In the genomic region with DNA sequence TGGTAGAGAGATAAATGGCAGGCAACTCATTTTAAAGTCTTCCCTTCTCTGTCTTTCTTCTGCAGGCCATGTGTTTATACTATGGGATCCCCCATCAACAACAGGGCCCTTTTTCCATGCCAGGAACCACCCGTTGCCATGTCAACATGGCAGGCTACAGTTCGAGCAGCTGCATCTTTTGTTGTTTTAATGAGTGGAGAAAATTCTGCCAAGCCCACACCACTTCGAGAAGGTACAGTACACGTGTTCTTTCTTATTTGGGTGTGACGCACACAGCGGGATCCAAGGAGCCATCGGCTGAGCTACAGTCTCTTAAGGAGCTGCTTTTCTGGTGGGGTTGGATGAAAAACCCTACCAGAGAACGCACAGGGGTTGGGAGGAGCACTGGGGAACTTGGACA, we compare ENCODE assay signal across 10 mouse cellular contexts.
DNase-seq lines count a peak whose midpoint lies in the region; ATAC-seq and TF ChIP-seq lines count a peak whose summit lies in the region.
"Had no signal": no experiment of that assay in that cellular context is flagged by ENCODE, and none has a peak within 500 bp of the region (broad histone marks: within the 10 kb centered on the region; RNA-seq: fewer than 3 reads in every experiment).

No protein-coding gene starts in this region.

- H3K27ac ChIP-seq in hindbrain, embryonic 12.5 days, result no peak overlapping the region
- H3K27ac ChIP-seq in hindbrain, embryonic 10.5 days, result no peak overlapping the region
- H3K27ac ChIP-seq in ES-E14 (ENCODE audit: insufficient read depth, low read depth, low read length, poor library complexity, severe bottlenecking), result no peak overlapping the region
- no peak overlapping the region for H3K27ac ChIP-seq in liver, postnatal 0 days (ENCODE audit: low read depth)
- H3K27ac ChIP-seq: left cerebral cortex, adult 2 months had no signal

- TF ChIP-seq CTCF in liver, postnatal 0 days (IDR thresholded peaks at IDR 0.05; ENCODE audit: low read depth), result no peak

- no peak overlapping the region for H3K4me2 ChIP-seq in hindbrain, embryonic 12.5 days (replicated peaks)
- no peak overlapping the region for H3K4me2 ChIP-seq in liver, postnatal 0 days (ENCODE audit: low read depth, low read length)

- no peaks in the 10 kb centered on the region for H3K9me3 ChIP-seq in hindbrain, embryonic 12.5 days (replicated peaks)
- H3K9me3 ChIP-seq in hindbrain, embryonic 10.5 days, result no peaks in the 10 kb centered on the region
- H3K9me3 ChIP-seq in ES-E14 (ENCODE audit: control insufficient read depth, insufficient read depth, low read depth, low read length), result no peaks in the 10 kb centered on the region
- H3K9me3 ChIP-seq in liver, postnatal 0 days (ENCODE audit: low read length), result no peaks in the 10 kb centered on the region
- H3K9me3 ChIP-seq: G1E had no signal

- peaks cover 10% of the 10 kb centered on the region; the same call in 1 of the 2 replicates for H3K4me1 ChIP-seq in hindbrain, embryonic 12.5 days
- H3K4me1 ChIP-seq in hindbrain, embryonic 10.5 days (replicated peaks), result 0 out of 2 replicates have a peak, but pooled peaks cover 3% of the 10 kb centered on the region
- H3K4me1 ChIP-seq in ES-E14 (ENCODE audit: control insufficient read depth in 2 of 2, insufficient read depth in 2 of 2, low read length in 2 of 2, poor library complexity in 1 of 2), result peaks cover 0 to 7% of the 10 kb centered on the region in 2 experiments; a peak in 2 of 4 replicates
- no peaks in the 10 kb centered on the region for H3K4me1 ChIP-seq in liver, postnatal 0 days (ENCODE audit: insufficient read depth)

- no peak overlapping the region for H3K9ac ChIP-seq in hindbrain, embryonic 12.5 days
- H3K9ac ChIP-seq in ES-E14 (ENCODE audit: insufficient read depth, low read depth, low read length, poor library complexity, severe bottlenecking), result no peak overlapping the region
- H3K9ac ChIP-seq in liver, postnatal 0 days (replicated peaks), result no peak overlapping the region

- no peak overlapping the region for H3K4me3 ChIP-seq in hindbrain, embryonic 12.5 days
- no peak overlapping the region for H3K4me3 ChIP-seq in hindbrain, embryonic 10.5 days
- H3K4me3 ChIP-seq in ES-E14 (ENCODE audit: insufficient read depth in 1 of 2, low read depth in 1 of 2, low read length in 2 of 2, poor library complexity in 1 of 2, severe bottlenecking in 1 of 2), result no peak overlapping the region
- H3K4me3 ChIP-seq in liver, postnatal 0 days (ENCODE audit: low read depth, low read length), result no peak overlapping the region
- H3K4me3 ChIP-seq: left cerebral cortex, adult 2 months had no signal

- TF ChIP-seq EP300 in liver, postnatal 0 days (IDR thresholded peaks at IDR 0.05; ENCODE audit: low read depth), result no peak

- H3K36me3 ChIP-seq in hindbrain, embryonic 12.5 days, result no peaks in the 10 kb centered on the region
- no peaks in the 10 kb centered on the region for H3K36me3 ChIP-seq in hindbrain, embryonic 10.5 days
- no peaks in the 10 kb centered on the region for H3K36me3 ChIP-seq in ES-E14 (ENCODE audit: control insufficient read depth, insufficient read depth, low read length, poor library complexity, severe bottlenecking)
- no peaks in the 10 kb centered on the region for H3K36me3 ChIP-seq in liver, postnatal 0 days (replicated peaks; ENCODE audit: insufficient read depth, low read length)

- ATAC-seq in hindbrain, embryonic 12.5 days (ENCODE audit: low FRiP score), result peak; percentile 56; the same call in 1 of the 2 replicates
- no peak for ATAC-seq in liver, postnatal 0 days

- in situ Hi-C loops in ES-E14 (cut with MboI; ENCODE audit: low sequenced_read_pairs in 2 of 2, unreplicated experiment in 2 of 2), result loop anchor here in 1 of 2 experiments (25.0 kb wide), 1 partner anchor 304 kb away; no protein-coding TSS in a partner anchor

- DNase-seq in hindbrain, embryonic 10.5 days (ENCODE audit: low spot score), result no peak
- DNase-seq in ES-E14 (ENCODE audit: low read depth, low spot score), result peak; percentile 24
- peak; percentile 85 for DNase-seq in ZHBTc4 (ENCODE audit: low read depth, low spot score)
- peak; percentile 64 for DNase-seq in layer of hippocampus, adult 9-11 months
- no peak for DNase-seq in liver, postnatal 0 days
- no peak for DNase-seq in adrenal gland, adult 2 months
- DNase-seq: adrenal gland, postnatal 25 days had no signal

- 60% methylated on average over 8 of the region's 8 CpGs for WGBS in hindbrain, embryonic 12.5 days
- WGBS in hindbrain, embryonic 10.5 days, result 75% methylated on average over 8 of the region's 8 CpGs
- WGBS in liver, postnatal 0 days (ENCODE audit: insufficient replicate concordance), result 87% methylated on average over 8 of the region's 8 CpGs

- H3K27me3 ChIP-seq in hindbrain, embryonic 12.5 days, result no peaks in the 10 kb centered on the region
- H3K27me3 ChIP-seq in hindbrain, embryonic 10.5 days (ENCODE audit: insufficient read depth, poor library complexity, severe bottlenecking), result no peaks in the 10 kb centered on the region
- H3K27me3 ChIP-seq in liver, postnatal 0 days (ENCODE audit: insufficient read depth, low read length), result no peaks in the 10 kb centered on the region

TF ChIP-seq in ES-E14, 5 proteins besides CTCF, POLR2A, EP300 and RAD21:
- TF ChIP-seq ZC3H11A (IDR thresholded peaks at IDR 0.05; ENCODE audit: borderline replicate concordance, low read depth, low read length) (no peak), CHD2 (IDR thresholded peaks at IDR 0.05; ENCODE audit: low read depth, low read length) (no peak), HCFC1 (IDR thresholded peaks at IDR 0.05; ENCODE audit: borderline replicate concordance, insufficient read depth, low read length) (no peak), ZNF384 (IDR thresholded peaks at IDR 0.05; ENCODE audit: low read depth, low read length) (no peak), MAFK (IDR thresholded peaks at IDR 0.05; ENCODE audit: insufficient read depth, low read depth, low read length) (no peak)
TF ChIP-seq in ES-E14: peak in this region for 0.

Comparison
In these comparisons a context has a peak if more than half of its experiments do, and no peak if none do; other contexts are left out.
1. DNase-seq: peak in ES-E14 (single experiment), ZHBTc4 (single experiment) and layer of hippocampus, adult 9-11 months (single experiment); none in hindbrain, embryonic 10.5 days (single experiment), liver, postnatal 0 days (single experiment) and adrenal gland, adult 2 months (single experiment).